Mouse (Mus musculus): ENCODE measurements at regions not wholly inside any gene's neighbourhood (a gene's known extent, or its start where the extent isn't known, plus 50 kb on each side); places are given as distances from the start of the nearest gene placed in this dataset.

DNA sequence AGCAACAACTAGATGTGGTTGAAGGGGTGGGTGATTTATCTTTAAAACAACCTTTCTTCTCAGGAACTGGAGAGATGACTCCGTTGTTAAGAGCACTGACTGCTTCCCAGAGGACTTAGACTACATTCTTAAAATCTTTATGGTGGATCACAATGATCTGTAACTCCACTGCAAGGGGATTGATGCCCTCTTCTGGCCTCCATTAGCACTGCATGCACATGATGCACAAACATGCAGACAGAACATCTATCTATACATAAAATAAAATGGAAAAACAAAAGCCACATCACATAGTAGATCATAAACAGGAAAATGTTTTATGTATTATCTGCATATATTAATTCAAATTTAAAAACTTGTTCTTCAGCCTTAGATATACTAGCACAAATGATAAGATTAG, 419.2 kb upstream of the C030005K15Rik start:
- TF ChIP-seq CTCF (IDR thresholded peaks at IDR 0.05; ENCODE audit: low read depth) (peak; percentile 56), EP300 (optimal IDR thresholded peaks at IDR 0.05) (no peak)
- no peak overlapping the region for H3K9ac ChIP-seq (ENCODE audit: low read length)
- no peak for DNase-seq (ENCODE audit: low spot score)
- H3K9me3 ChIP-seq (ENCODE audit: control insufficient read depth, low read length): no peaks in the 10 kb centered on the region
- no peaks in the 10 kb centered on the region for H3K27me3 ChIP-seq (ENCODE audit: control insufficient read depth, insufficient read depth, low read length)
- no peak overlapping the region for H3K4me2 ChIP-seq (replicated peaks; ENCODE audit: low read depth)
- H3K36me3 ChIP-seq (ENCODE audit: control insufficient read depth, insufficient read depth, low read length): no peaks in the 10 kb centered on the region
- no peak for ATAC-seq (ENCODE audit: low FRiP score, low TSS enrichment)
- WGBS: 62% methylated on average over 1 of the region's 1 CpGs
- H3K27ac ChIP-seq (replicated peaks): no peak overlapping the region
- H3K4me1 ChIP-seq (replicated peaks; ENCODE audit: control insufficient read depth, insufficient read depth): no peaks in the 10 kb centered on the region
- no peak overlapping the region for H3K4me3 ChIP-seq (ENCODE audit: low read depth, low read length)

DNA sequence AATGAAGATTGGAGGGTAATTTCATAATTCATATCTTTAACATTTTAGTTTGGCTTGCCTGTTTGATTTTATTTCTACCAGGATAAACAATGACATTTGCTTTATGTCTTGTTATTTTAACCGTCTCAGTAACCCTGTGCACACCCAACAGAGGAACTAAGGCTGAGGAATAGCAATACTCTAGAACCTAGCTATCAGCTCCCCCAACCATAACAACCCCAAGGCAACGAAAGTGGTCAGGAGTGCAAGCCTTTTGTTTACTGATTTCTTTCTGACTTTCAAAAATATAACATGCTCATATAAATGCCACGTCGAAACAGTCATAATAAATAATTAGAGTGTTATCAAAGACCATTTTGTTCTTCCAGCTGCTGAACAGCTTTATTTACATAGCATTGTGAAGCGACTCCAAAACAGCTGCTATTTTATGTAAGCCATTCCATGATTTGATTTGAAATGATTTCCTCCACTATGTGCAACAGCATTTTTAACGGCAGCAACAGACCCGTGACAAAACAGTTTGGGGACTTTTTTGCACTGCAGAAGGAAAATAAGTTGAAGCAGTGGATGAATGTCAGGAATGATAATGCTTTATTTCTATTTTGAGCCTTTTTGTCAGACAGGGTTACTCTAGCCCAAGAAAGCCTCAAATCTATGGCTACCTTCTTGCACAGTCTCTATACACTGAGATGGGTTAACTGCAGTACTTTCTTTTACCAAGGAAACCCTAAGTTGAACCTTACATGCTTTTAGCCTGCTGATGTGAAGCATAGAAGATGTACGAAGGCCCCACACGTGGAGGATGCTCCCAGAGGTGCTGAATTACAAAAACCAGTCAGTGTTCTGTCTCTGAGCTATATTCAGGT, 420.7 kb upstream of the C030005K15Rik start:
- H3K9me3 ChIP-seq (ENCODE audit: control insufficient read depth, low read length): no peaks in the 10 kb centered on the region
- no peak overlapping the region for H3K4me3 ChIP-seq (ENCODE audit: low read depth, low read length)
- ATAC-seq (ENCODE audit: low FRiP score, low TSS enrichment): no peak
- TF ChIP-seq CTCF (IDR thresholded peaks at IDR 0.05; ENCODE audit: low read depth) (no peak), EP300 (optimal IDR thresholded peaks at IDR 0.05) (no peak)
- H3K27ac ChIP-seq (replicated peaks): no peak overlapping the region
- no peak for DNase-seq (ENCODE audit: low spot score)
- no peaks in the 10 kb centered on the region for H3K36me3 ChIP-seq (ENCODE audit: control insufficient read depth, insufficient read depth, low read length)
- no peak overlapping the region for H3K4me2 ChIP-seq (replicated peaks; ENCODE audit: low read depth)
- no peaks in the 10 kb centered on the region for H3K4me1 ChIP-seq (replicated peaks; ENCODE audit: control insufficient read depth, insufficient read depth)
- WGBS: 42% methylated on average over 9 of the region's 9 CpGs
- no peaks in the 10 kb centered on the region for H3K27me3 ChIP-seq (ENCODE audit: control insufficient read depth, insufficient read depth, low read length)
- no peak overlapping the region for H3K9ac ChIP-seq (ENCODE audit: low read length)

DNA sequence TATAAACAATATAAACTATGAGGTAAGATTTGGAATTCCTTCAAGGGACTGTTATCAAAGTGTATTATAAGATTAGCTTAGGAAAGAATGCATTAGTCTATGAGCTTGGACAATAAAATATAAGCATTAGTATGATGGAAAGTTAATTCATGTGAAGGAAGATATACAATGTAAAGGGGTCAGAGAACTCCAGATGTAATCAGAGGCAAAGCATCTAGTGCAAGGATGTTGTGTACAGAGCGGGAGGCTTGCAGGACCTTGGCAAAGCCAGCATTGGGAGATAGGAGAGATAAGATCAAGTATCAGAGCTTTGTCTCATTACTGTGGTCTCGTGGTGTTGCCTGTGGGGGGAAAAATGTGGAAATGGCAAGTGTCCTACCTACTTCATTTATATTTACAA, 429.4 kb upstream of the C030005K15Rik start:
- Histone ChIP-seq H3K9ac (ENCODE audit: low read length) (no peak overlapping the region), H3K4me2 (replicated peaks; ENCODE audit: low read depth) (no peak overlapping the region), H3K27me3 (ENCODE audit: control insufficient read depth, insufficient read depth, low read length) (no peaks in the 10 kb centered on the region), H3K36me3 (ENCODE audit: control insufficient read depth, insufficient read depth, low read length) (no peaks in the 10 kb centered on the region), H3K27ac (replicated peaks) (no peak overlapping the region), H3K4me3 (ENCODE audit: low read depth, low read length) (no peak overlapping the region), H3K4me1 (replicated peaks; ENCODE audit: control insufficient read depth, insufficient read depth) (no peaks in the 10 kb centered on the region), H3K9me3 (ENCODE audit: control insufficient read depth, low read length) (no peaks in the 10 kb centered on the region)
- TF ChIP-seq CTCF (IDR thresholded peaks at IDR 0.05; ENCODE audit: low read depth) (no peak), EP300 (optimal IDR thresholded peaks at IDR 0.05) (no peak)
- WGBS: 26% methylated on average over 2 of the region's 2 CpGs
- ATAC-seq (ENCODE audit: low FRiP score, low TSS enrichment): no peak
- DNase-seq (ENCODE audit: low spot score): no peak

DNA sequence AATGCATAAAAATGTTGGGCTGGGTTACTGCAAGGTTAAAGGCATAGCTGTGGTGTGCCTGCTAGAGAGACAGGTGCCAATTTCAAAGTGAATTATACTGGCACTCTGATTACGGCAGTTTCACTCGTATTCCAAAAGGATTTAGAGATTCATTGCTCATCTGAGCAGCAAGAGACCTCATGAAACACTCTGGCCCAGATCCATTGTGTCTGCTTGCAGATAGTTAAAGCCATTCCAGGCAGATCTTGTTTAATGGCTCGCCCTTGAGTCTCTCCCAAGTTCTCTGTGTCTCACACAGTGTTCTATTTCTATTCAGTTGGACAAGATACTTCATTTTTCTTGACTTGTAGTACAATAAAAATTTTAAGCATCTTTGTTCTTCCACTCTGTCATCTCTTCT, 459.1 kb upstream of the C030005K15Rik start:
- Histone ChIP-seq H3K4me1 (replicated peaks; ENCODE audit: control insufficient read depth, insufficient read depth) (no peaks in the 10 kb centered on the region), H3K36me3 (ENCODE audit: control insufficient read depth, insufficient read depth, low read length) (no peaks in the 10 kb centered on the region), H3K27me3 (ENCODE audit: control insufficient read depth, insufficient read depth, low read length) (no peaks in the 10 kb centered on the region), H3K9ac (ENCODE audit: low read length) (no peak overlapping the region), H3K4me2 (replicated peaks; ENCODE audit: low read depth) (no peak overlapping the region), H3K4me3 (ENCODE audit: low read depth, low read length) (no peak overlapping the region), H3K27ac (replicated peaks) (no peak overlapping the region), H3K9me3 (ENCODE audit: control insufficient read depth, low read length) (no peaks in the 10 kb centered on the region)
- WGBS: 50% methylated on average over 3 of the region's 3 CpGs
- ATAC-seq (ENCODE audit: low FRiP score, low TSS enrichment) (no peak), DNase-seq (ENCODE audit: low spot score) (no peak)
- TF ChIP-seq EP300 (optimal IDR thresholded peaks at IDR 0.05) (no peak), CTCF (IDR thresholded peaks at IDR 0.05; ENCODE audit: low read depth) (no peak)

DNA sequence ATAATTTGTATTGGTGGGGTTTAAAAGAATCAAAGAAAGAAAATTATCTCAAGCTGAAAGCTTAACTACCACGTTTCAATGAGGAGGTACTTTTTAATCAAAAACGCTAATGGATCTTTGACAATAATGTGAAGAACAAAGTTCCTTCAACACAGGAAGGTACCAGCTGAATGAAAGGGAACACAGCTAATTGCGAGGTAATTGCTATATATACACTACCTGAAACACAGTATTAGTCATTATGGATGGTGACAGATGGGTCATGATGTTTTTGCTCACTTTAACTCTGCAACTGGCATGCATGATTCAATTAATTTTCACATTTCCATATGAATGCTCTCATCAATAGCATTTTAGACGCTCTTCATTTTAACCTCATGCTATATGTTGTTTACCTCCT, 470.3 kb upstream of the C030005K15Rik start:
- no peaks in the 10 kb centered on the region for H3K9me3 ChIP-seq (ENCODE audit: control insufficient read depth, low read length)
- H3K4me1 ChIP-seq (replicated peaks; ENCODE audit: control insufficient read depth, insufficient read depth): no peaks in the 10 kb centered on the region
- 84% methylated on average over 4 of the region's 4 CpGs for WGBS
- no peak overlapping the region for H3K27ac ChIP-seq (replicated peaks)
- H3K4me2 ChIP-seq (replicated peaks; ENCODE audit: low read depth): no peak overlapping the region
- TF ChIP-seq CTCF (IDR thresholded peaks at IDR 0.05; ENCODE audit: low read depth) (no peak), EP300 (optimal IDR thresholded peaks at IDR 0.05) (no peak)
- no peak for ATAC-seq (ENCODE audit: low FRiP score, low TSS enrichment)
- H3K27me3 ChIP-seq (ENCODE audit: control insufficient read depth, insufficient read depth, low read length): no peaks in the 10 kb centered on the region
- no peak overlapping the region for H3K4me3 ChIP-seq (ENCODE audit: low read depth, low read length)
- H3K36me3 ChIP-seq (ENCODE audit: control insufficient read depth, insufficient read depth, low read length): no peaks in the 10 kb centered on the region
- H3K9ac ChIP-seq (ENCODE audit: low read length): no peak overlapping the region
- no peak for DNase-seq (ENCODE audit: low spot score)

DNA sequence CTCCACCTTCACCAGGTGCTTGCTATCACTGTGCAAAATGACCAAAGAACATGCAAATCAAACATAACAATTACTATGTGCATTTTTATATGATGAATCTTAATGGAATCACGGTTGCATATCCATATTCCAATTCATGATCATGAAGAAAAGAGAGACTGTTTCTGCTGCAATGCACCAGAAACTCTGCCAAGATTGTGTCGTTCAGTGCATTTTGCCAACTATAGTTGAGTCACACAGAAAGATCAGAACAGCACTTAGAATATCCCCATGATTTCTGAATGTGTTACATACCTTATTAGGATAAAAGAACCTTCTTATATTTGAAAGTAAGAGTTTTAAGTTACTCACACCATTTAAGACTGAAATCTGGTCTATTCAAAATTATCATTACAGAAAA, 483.7 kb upstream of the C030005K15Rik start:
- no peaks in the 10 kb centered on the region for H3K27me3 ChIP-seq (ENCODE audit: control insufficient read depth, insufficient read depth, low read length)
- H3K9ac ChIP-seq (ENCODE audit: low read length): no peak overlapping the region
- H3K27ac ChIP-seq (replicated peaks): no peak overlapping the region
- no peaks in the 10 kb centered on the region for H3K36me3 ChIP-seq (ENCODE audit: control insufficient read depth, insufficient read depth, low read length)
- WGBS: 82% methylated on average over 2 of the region's 2 CpGs
- DNase-seq (ENCODE audit: low spot score): no peak
- H3K4me2 ChIP-seq (replicated peaks; ENCODE audit: low read depth): no peak overlapping the region
- H3K9me3 ChIP-seq (ENCODE audit: control insufficient read depth, low read length): no peaks in the 10 kb centered on the region
- TF ChIP-seq CTCF (IDR thresholded peaks at IDR 0.05; ENCODE audit: low read depth) (no peak), EP300 (optimal IDR thresholded peaks at IDR 0.05) (no peak)
- H3K4me3 ChIP-seq (ENCODE audit: low read depth, low read length): no peak overlapping the region
- ATAC-seq (ENCODE audit: low FRiP score, low TSS enrichment): no peak
- no peaks in the 10 kb centered on the region for H3K4me1 ChIP-seq (replicated peaks; ENCODE audit: control insufficient read depth, insufficient read depth)
